ENCODE assay signal across 19 mouse cellular contexts in the genomic region with DNA sequence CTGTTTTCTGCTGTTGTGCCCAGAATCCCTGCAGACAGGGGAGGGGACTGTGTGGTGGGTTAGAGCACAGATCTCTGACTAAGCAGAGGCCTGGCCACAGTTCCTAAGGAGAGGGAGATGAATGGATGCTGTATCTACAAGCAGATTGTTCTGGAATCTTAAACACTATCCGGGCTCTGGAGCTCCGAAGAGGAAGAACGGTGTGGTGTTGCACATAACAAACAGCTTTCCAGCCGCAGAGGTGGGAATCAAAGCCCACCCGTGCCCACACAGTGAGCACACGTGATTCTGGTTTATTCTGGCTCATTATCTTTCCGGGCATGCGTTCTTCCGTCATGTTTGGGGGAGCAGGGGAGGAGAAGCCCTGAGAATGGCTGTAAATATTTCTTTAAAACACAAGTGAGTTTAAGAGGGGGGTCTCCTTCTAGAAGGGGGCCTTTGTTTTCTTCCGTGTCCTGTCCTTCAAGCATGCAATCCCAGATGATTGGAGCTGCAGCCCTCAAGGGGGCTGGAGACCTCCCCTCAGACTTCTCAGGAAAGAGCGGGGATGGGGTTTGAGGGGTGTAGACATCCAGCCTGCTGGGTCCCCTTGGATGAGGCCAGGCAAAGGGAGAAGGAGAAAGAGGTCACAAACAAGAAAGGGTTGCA. TPM values are rescaled to one million over a fixed set of nuclear protein-coding genes. Genes with fewer than 3 reads are reported as not detected.
DNase-seq lines count a peak whose midpoint lies in the region; ATAC-seq lines count a peak whose summit lies in the region.
"Had no signal": no experiment of that assay in that cellular context is flagged by ENCODE, and none has a peak within 500 bp of the region (broad histone marks: within the 10 kb centered on the region; RNA-seq: fewer than 3 reads in every experiment).

No protein-coding gene starts in this region.

- H3K36me3 ChIP-seq in forebrain, embryonic 15.5 days, result no peaks in the 10 kb centered on the region
- H3K36me3 ChIP-seq in hindbrain, embryonic 16.5 days (ENCODE audit: control insufficient read depth, insufficient read depth, low read length), result no peaks in the 10 kb centered on the region
- no peaks in the 10 kb centered on the region for H3K36me3 ChIP-seq in neural tube, embryonic 13.5 days
- H3K36me3 ChIP-seq: kidney, embryonic 15.5 days; stomach, embryonic 15.5 days had no signal

- H3K4me1 ChIP-seq in forebrain, embryonic 15.5 days, result peaks cover 10% of the 10 kb centered on the region; the same call in 1 of the 2 replicates
- H3K4me1 ChIP-seq in hindbrain, embryonic 16.5 days (ENCODE audit: control insufficient read depth, insufficient read depth, low read depth, low read length), result peaks cover 8% of the 10 kb centered on the region
- peaks cover 35% of the 10 kb centered on the region for H3K4me1 ChIP-seq in neural tube, embryonic 13.5 days (replicated peaks)
- H3K4me1 ChIP-seq: stomach, embryonic 15.5 days had no signal

- H3K4me3 ChIP-seq in forebrain, embryonic 15.5 days, result no peak overlapping the region
- no peak overlapping the region for H3K4me3 ChIP-seq in hindbrain, embryonic 16.5 days (ENCODE audit: low read length)
- H3K4me3 ChIP-seq in neural tube, embryonic 13.5 days, result no peak overlapping the region
- H3K4me3 ChIP-seq: kidney, embryonic 15.5 days; stomach, embryonic 15.5 days had no signal

- no peaks in the 10 kb centered on the region for H3K9me3 ChIP-seq in forebrain, embryonic 15.5 days
- no peaks in the 10 kb centered on the region for H3K9me3 ChIP-seq in hindbrain, embryonic 16.5 days (ENCODE audit: control insufficient read depth, low read length)
- H3K9me3 ChIP-seq in neural tube, embryonic 13.5 days, result no peaks in the 10 kb centered on the region
- H3K9me3 ChIP-seq: kidney, embryonic 15.5 days; stomach, embryonic 15.5 days had no signal

- peak overlapping the region; percentile 26; the same call in 1 of the 2 replicates for H3K4me2 ChIP-seq in forebrain, embryonic 15.5 days (replicated peaks)
- peak overlapping the region; percentile 20; the same call in 1 of the 2 replicates for H3K4me2 ChIP-seq in hindbrain, embryonic 16.5 days (ENCODE audit: low read length)
- H3K4me2 ChIP-seq in neural tube, embryonic 13.5 days, result peak overlapping the region; percentile 20; the same call in 1 of the 2 replicates
- H3K4me2 ChIP-seq: kidney, embryonic 15.5 days; stomach, embryonic 15.5 days had no signal

- peak; percentile 24 for DNase-seq in retina, postnatal 1 day
- no peak for DNase-seq in retina, embryonic 14.5 days (ENCODE audit: low spot score)
- DNase-seq in adrenal gland, postnatal 36 days, result no peak
- DNase-seq: cerebellum, adult 11 months; cerebellum, postnatal 14 days; embryo, embryonic 11 days; gastrocnemius, postnatal 25 days; liver; liver, postnatal 0 days; lung, postnatal 14 days; spleen, adult 18-20 months; thymus, postnatal 14 days had no signal

- H3K27me3 ChIP-seq in forebrain, embryonic 15.5 days, result no peaks in the 10 kb centered on the region
- no peaks in the 10 kb centered on the region for H3K27me3 ChIP-seq in hindbrain, embryonic 16.5 days (replicated peaks; ENCODE audit: control insufficient read depth, insufficient read depth, low read length)
- no peaks in the 10 kb centered on the region for H3K27me3 ChIP-seq in neural tube, embryonic 13.5 days
- H3K27me3 ChIP-seq: kidney, embryonic 15.5 days; stomach, embryonic 15.5 days had no signal

- WGBS in forebrain, embryonic 15.5 days, result 37% methylated on average over 11 of the region's 11 CpGs
- 36% methylated on average over 11 of the region's 11 CpGs for WGBS in hindbrain, embryonic 16.5 days
- WGBS in neural tube, embryonic 13.5 days, result 33% methylated on average over 11 of the region's 11 CpGs

- ATAC-seq in forebrain, embryonic 15.5 days (replicated peaks), result peak; percentile 58; the same call in 1 of the 2 replicates
- peak; percentile 84 for ATAC-seq in hindbrain, embryonic 16.5 days
- peak; percentile 61 for ATAC-seq in neural tube, embryonic 13.5 days (ENCODE audit: low read depth)
- no peak for ATAC-seq in monocyte, adult 5-6 weeks (replicated peaks; ENCODE audit: insufficient number of reproducible peaks, low FRiP score, low TSS enrichment, poor library complexity, severe bottlenecking)
- ATAC-seq: liver, postnatal 0 days had no signal

- H3K27ac ChIP-seq in forebrain, embryonic 15.5 days (replicated peaks), result peak overlapping the region; percentile 55
- H3K27ac ChIP-seq in hindbrain, embryonic 16.5 days (ENCODE audit: low read depth, low read length), result peak overlapping the region; percentile 71; the same call in 1 of the 2 replicates
- peak overlapping the region; percentile 71 for H3K27ac ChIP-seq in neural tube, embryonic 13.5 days (replicated peaks)
- H3K27ac ChIP-seq: kidney, embryonic 15.5 days; stomach, embryonic 15.5 days had no signal

- H3K9ac ChIP-seq in forebrain, embryonic 15.5 days (replicated peaks), result 0 out of 2 replicates have a peak overlapping the region, but pooled peaks have one; percentile 15
- H3K9ac ChIP-seq in hindbrain, embryonic 16.5 days (ENCODE audit: low read depth, low read length), result no peak overlapping the region
- no peak overlapping the region for H3K9ac ChIP-seq in neural tube, embryonic 13.5 days
- H3K9ac ChIP-seq: kidney, embryonic 15.5 days; liver, postnatal 0 days; stomach, embryonic 15.5 days had no signal

RNA-seq across cellular contexts. Expression of gene Arhgap8, which starts 16.6 kb away (rescaled TPM):
- 0.27 and 0.60 TPM in 2 replicates for polyA plus RNA-seq in forebrain, embryonic 15.5 days (2015; fragmentation: Nextera tagmentation; extraction: Ambion mirVana)
- 0.61 and 0.96 TPM in 2 replicates for polyA plus RNA-seq in hindbrain, embryonic 16.5 days (2015; fragmentation: Nextera tagmentation; extraction: Ambion mirVana)
- polyA plus RNA-seq in neural tube, embryonic 13.5 days (2015; fragmentation: Nextera tagmentation; extraction: Ambion mirVana), result 1.7 and 2.2 TPM in 2 replicates
- total RNA-seq in adrenal gland, postnatal 36 days (2021), result 1 to 10 TPM in 1 of 2 experiments, under 1 TPM in 1; 0.56 to 1.1 TPM
- not detected in 3 replicates for total RNA-seq in monocyte, adult 5-6 weeks (2017)
- total RNA-seq: megakaryocyte-erythroid progenitor cell, adult 5-6 weeks had no signal
